Mouse (Mus musculus): ENCODE results near the gene Tsr2.

The Tsr2 gene

DNA sequence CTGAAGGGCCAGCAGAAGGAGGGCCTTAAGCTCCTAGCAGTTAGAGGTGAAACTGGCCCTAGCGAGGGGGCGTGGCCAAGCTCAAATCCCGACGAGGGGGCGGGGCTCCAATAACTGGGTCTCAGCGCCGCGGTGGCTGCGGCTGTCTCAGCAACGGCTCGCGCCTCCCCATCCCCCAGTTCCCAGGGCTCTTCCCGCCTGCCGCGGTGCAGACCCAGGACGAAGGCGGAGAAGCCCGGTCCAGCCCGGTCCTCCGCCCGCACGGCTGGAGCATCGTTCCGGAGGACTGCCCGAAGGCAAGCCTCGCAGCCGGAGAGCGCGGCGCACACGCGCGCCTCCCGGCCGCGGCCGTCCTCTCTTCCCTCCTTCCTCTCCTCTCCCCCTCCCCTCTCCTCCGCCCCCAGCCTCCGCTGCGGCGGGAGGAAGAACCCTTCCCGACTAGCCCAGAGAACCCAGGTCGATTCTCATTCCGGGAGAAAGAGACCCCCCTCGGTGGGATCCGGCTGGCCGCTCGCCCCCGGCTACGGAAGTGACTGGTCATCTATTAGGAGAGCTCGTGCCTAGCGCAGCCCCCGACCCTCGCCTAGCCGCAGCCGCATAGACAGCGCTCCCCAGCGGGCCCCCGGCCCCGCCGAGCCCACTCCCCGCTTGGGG, 49.4 kb downstream of the Tsr2 start:
- peak; percentile 81 to 84 for DNase-seq (ENCODE audit: low spot score in 2 of 2)

DNA sequence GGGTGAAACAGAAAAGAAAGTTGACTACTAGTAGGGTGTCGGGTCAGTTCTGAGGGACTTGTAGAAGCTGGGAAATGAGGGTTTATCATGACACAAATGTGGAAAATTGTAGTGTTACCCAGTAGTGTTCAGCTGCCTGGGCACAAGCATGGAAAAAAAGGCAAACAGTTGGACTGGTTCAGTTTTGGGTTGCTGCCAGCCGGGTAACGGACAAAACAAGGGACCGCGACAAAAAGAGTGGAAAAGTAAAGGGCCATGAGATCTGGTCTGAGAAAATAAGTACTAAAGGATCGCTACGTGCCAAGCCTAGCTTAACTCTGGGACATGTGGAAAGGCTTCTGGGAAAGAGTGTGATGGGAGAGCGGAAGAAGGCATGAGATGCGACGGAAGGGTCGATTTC, 50.0 kb downstream of the Tsr2 start:
- no peak for DNase-seq (ENCODE audit: low spot score in 2 of 2)

DNA sequence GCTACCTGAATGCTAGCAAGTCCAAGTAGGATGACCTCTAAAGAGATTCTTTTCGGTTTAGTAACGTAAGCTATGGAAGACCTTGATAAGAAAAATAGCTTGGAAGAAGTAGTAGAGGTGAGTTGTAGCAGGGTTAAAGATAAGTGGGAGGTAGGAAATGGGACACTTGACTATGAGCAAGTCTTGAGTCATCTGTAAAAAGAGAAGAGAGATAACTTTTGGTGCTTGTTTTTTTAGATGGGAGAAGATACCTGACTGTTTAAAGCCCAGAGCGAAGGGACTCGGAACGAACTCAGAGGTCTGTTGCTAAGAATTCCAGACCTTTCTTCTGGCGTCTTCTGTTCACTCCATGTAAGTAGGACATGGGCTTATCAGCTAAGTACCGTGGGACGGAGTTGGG, 50.5 kb downstream of the Tsr2 start, which contains the start of gene Fgd1:
Gene Fgd1 (plus strand): TSS at position 301 of the 400 bp plus-strand sequence.
- DNase-seq (ENCODE audit: low spot score in 2 of 2): no peak

DNA sequence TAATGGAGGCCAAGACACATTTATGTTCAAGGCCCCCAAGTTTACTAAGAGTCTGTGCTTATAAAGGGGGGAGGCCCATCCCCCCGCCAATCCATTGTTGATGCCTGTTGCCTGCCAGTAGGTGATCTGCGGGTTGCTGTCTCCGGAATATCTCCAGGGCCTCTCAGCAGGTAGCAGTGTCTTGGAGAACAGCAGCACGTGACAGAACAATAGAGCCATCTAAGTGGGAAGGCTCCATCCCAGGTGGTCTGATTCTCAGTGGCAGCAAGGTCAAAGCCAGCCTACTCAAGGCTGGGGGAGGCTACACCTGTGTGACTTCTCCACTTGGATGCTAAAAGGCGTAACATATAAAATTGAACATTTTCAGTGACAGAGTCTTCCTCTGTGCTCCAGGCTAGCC, 55.1 kb downstream of the Tsr2 start:
- DNase-seq (ENCODE audit: low spot score in 2 of 2): no peak
